Mouse (Mus musculus): ENCODE data around the gene Iqsec2. TPM values are rescaled to one million over a fixed set of nuclear protein-coding genes. Genes with fewer than 3 reads are reported as not detected.

The Iqsec2 gene
- polyA plus RNA-seq, 1 experiment from 2014 or later = 45.0 TPM

- WGBS = 53% methylated on average over 7 of the region's 7 CpGs
- Histone ChIP-seq H3K9me3 (ENCODE audit: control insufficient read depth, low read length) (no peaks in the 10 kb centered on the region), H3K36me3 (ENCODE audit: control insufficient read depth, insufficient read depth, low read length) (no peaks in the 10 kb centered on the region), H3K27ac (replicated peaks in 1 of 2; ENCODE audit: control insufficient read depth in 1 of 2, insufficient read depth in 1 of 2, low read depth in 2 of 2, low read length in 2 of 2) (peak overlapping the region; percentile 22 to 88; a peak in 3 of 4 replicates), H3K4me3 (ENCODE audit: control insufficient read depth in 1 of 2, insufficient read depth in 1 of 2, low read depth in 1 of 2, low read length in 2 of 2) (peak overlapping the region; percentile 11 to 41; a peak in 2 of 4 replicates), H3K9ac (ENCODE audit: low read length) (peak overlapping the region; percentile 54), H3K4me2 (ENCODE audit: low read length) (peak overlapping the region; percentile 65), H3K4me1 (ENCODE audit: control insufficient read depth in 2 of 2, insufficient read depth in 2 of 2, low read length in 2 of 2) (peaks cover 0 to 5% of the 10 kb centered on the region in 2 experiments; a peak in 1 of 4 replicates), H3K27me3 (ENCODE audit: control insufficient read depth, insufficient read depth, low read length) (peaks cover 11% of the 10 kb centered on the region)
- no peak for ATAC-seq (ENCODE audit: insufficient number of reproducible peaks, insufficient read depth, low FRiP score, low read depth)
Observed at GRCm38 (mm10) chrX:152179670-152180656, 35.9 kb downstream of the Iqsec2 start.

- Histone ChIP-seq H3K4me3 (ENCODE audit: control insufficient read depth in 1 of 2, insufficient read depth in 1 of 2, low read depth in 1 of 2, low read length in 2 of 2) (no peak overlapping the region), H3K9me3 (ENCODE audit: control insufficient read depth, low read length) (no peaks in the 10 kb centered on the region), H3K9ac (ENCODE audit: low read length) (no peak overlapping the region), H3K36me3 (ENCODE audit: control insufficient read depth, insufficient read depth, low read length) (no peaks in the 10 kb centered on the region), H3K4me1 (ENCODE audit: control insufficient read depth in 2 of 2, insufficient read depth in 2 of 2, low read length in 2 of 2) (no peaks in the 10 kb centered on the region), H3K4me2 (ENCODE audit: low read length) (no peak overlapping the region), H3K27ac (replicated peaks in 1 of 2; ENCODE audit: control insufficient read depth in 1 of 2, insufficient read depth in 1 of 2, low read depth in 2 of 2, low read length in 2 of 2) (no peak overlapping the region), H3K27me3 (ENCODE audit: control insufficient read depth, insufficient read depth, low read length) (peaks cover 20% of the 10 kb centered on the region)
- ATAC-seq (ENCODE audit: insufficient number of reproducible peaks, insufficient read depth, low FRiP score, low read depth) = no peak
Observed at GRCm38 (mm10) chrX:152187151-152187550, 43.1 kb downstream of the Iqsec2 start.

- Histone ChIP-seq H3K4me2 (ENCODE audit: low read length) (no peak overlapping the region), H3K9me3 (ENCODE audit: control insufficient read depth, low read length) (no peaks in the 10 kb centered on the region), H3K9ac (ENCODE audit: low read length) (no peak overlapping the region), H3K27ac (replicated peaks in 1 of 2; ENCODE audit: control insufficient read depth in 1 of 2, insufficient read depth in 1 of 2, low read depth in 2 of 2, low read length in 2 of 2) (no peak overlapping the region), H3K4me1 (ENCODE audit: control insufficient read depth in 2 of 2, insufficient read depth in 2 of 2, low read length in 2 of 2) (no peaks in the 10 kb centered on the region), H3K4me3 (ENCODE audit: control insufficient read depth in 1 of 2, insufficient read depth in 1 of 2, low read depth in 1 of 2, low read length in 2 of 2) (no peak overlapping the region), H3K27me3 (ENCODE audit: control insufficient read depth, insufficient read depth, low read length) (peaks cover 38% of the 10 kb centered on the region), H3K36me3 (ENCODE audit: control insufficient read depth, insufficient read depth, low read length) (no peaks in the 10 kb centered on the region)
- WGBS = 72% methylated on average over 1 of the region's 1 CpGs
- ATAC-seq (ENCODE audit: insufficient number of reproducible peaks, insufficient read depth, low FRiP score, low read depth) = no peak
Observed at GRCm38 (mm10) chrX:152191266-152191665, 47.2 kb downstream of the Iqsec2 start.

- peak overlapping the region in 1 of 2 experiments; percentile 24; a peak in 1 of 4 replicates for H3K27ac ChIP-seq (replicated peaks in 1 of 2; ENCODE audit: control insufficient read depth in 1 of 2, insufficient read depth in 1 of 2, low read depth in 2 of 2, low read length in 2 of 2)
- no peak overlapping the region for H3K9ac ChIP-seq (ENCODE audit: low read length)
- H3K4me2 ChIP-seq (ENCODE audit: low read length) = no peak overlapping the region
- 71% methylated on average over 1 of the region's 1 CpGs for WGBS
- H3K36me3 ChIP-seq (ENCODE audit: control insufficient read depth, insufficient read depth, low read length) = no peaks in the 10 kb centered on the region
- no peak for ATAC-seq (ENCODE audit: insufficient number of reproducible peaks, insufficient read depth, low FRiP score, low read depth)
- H3K27me3 ChIP-seq (ENCODE audit: control insufficient read depth, insufficient read depth, low read length) = peaks cover 35% of the 10 kb centered on the region
- no peaks in the 10 kb centered on the region for H3K9me3 ChIP-seq (ENCODE audit: control insufficient read depth, low read length)
- H3K4me3 ChIP-seq (ENCODE audit: control insufficient read depth in 1 of 2, insufficient read depth in 1 of 2, low read depth in 1 of 2, low read length in 2 of 2) = no peak overlapping the region
- H3K4me1 ChIP-seq (ENCODE audit: control insufficient read depth in 2 of 2, insufficient read depth in 2 of 2, low read length in 2 of 2) = 0 out of 4 replicates have a peak, but pooled peaks cover 0 to 3% of the 10 kb centered on the region in 2 experiments
Observed at GRCm38 (mm10) chrX:152197814-152198648, 54.0 kb downstream of the Iqsec2 start.

GRCm38 (mm10) chrX:152201737-152202421 is 57.8 kb downstream of the Iqsec2 start:
- no peak for ATAC-seq (ENCODE audit: insufficient number of reproducible peaks, insufficient read depth, low FRiP score, low read depth)
- 43% methylated on average over 4 of the region's 4 CpGs for WGBS
- H3K9ac ChIP-seq (ENCODE audit: low read length) = no peak overlapping the region
- H3K4me1 ChIP-seq (ENCODE audit: control insufficient read depth in 2 of 2, insufficient read depth in 2 of 2, low read length in 2 of 2) = 0 out of 4 replicates have a peak, but pooled peaks cover 0 to 3% of the 10 kb centered on the region in 2 experiments
- no peak overlapping the region for H3K4me2 ChIP-seq (ENCODE audit: low read length)
- H3K4me3 ChIP-seq (ENCODE audit: control insufficient read depth in 1 of 2, insufficient read depth in 1 of 2, low read depth in 1 of 2, low read length in 2 of 2) = no peak overlapping the region
- H3K27me3 ChIP-seq (ENCODE audit: control insufficient read depth, insufficient read depth, low read length) = peaks cover 38% of the 10 kb centered on the region
- no peak overlapping the region for H3K27ac ChIP-seq (replicated peaks in 1 of 2; ENCODE audit: control insufficient read depth in 1 of 2, insufficient read depth in 1 of 2, low read depth in 2 of 2, low read length in 2 of 2)
- H3K9me3 ChIP-seq (ENCODE audit: control insufficient read depth, low read length) = no peaks in the 10 kb centered on the region
- no peaks in the 10 kb centered on the region for H3K36me3 ChIP-seq (ENCODE audit: control insufficient read depth, insufficient read depth, low read length)

- WGBS = 39% methylated on average over 8 of the region's 8 CpGs
Observed at GRCm38 (mm10) chrX:152202422-152203103, 58.5 kb downstream of the Iqsec2 start.

More at GRCm38 (mm10) chrX:152202422-152203103, 58.5 kb downstream of the Iqsec2 start:
- Histone ChIP-seq H3K9me3 (ENCODE audit: control insufficient read depth, low read length) (no peaks in the 10 kb centered on the region), H3K9ac (ENCODE audit: low read length) (no peak overlapping the region), H3K27me3 (ENCODE audit: control insufficient read depth, insufficient read depth, low read length) (peaks cover 42% of the 10 kb centered on the region), H3K36me3 (ENCODE audit: control insufficient read depth, insufficient read depth, low read length) (no peaks in the 10 kb centered on the region), H3K4me2 (ENCODE audit: low read length) (no peak overlapping the region), H3K4me3 (ENCODE audit: control insufficient read depth in 1 of 2, insufficient read depth in 1 of 2, low read depth in 1 of 2, low read length in 2 of 2) (no peak overlapping the region), H3K4me1 (ENCODE audit: control insufficient read depth in 2 of 2, insufficient read depth in 2 of 2, low read length in 2 of 2) (0 out of 4 replicates have a peak, but pooled peaks cover 0 to 3% of the 10 kb centered on the region in 2 experiments), H3K27ac (replicated peaks in 1 of 2; ENCODE audit: control insufficient read depth in 1 of 2, insufficient read depth in 1 of 2, low read depth in 2 of 2, low read length in 2 of 2) (no peak overlapping the region)
- ATAC-seq (ENCODE audit: insufficient number of reproducible peaks, insufficient read depth, low FRiP score, low read depth) = no peak
